Mouse (Mus musculus) liver (tissue): ENCODE data around the gene Noto.

Source experiments
- DNase-seq: peaks from one replicate; pipeline ENCODE4 v3.0.0-alpha.2; 2020; ENCODE audit warnings: mixed read lengths

Gene Noto

GRCm38 (mm10) chr6:85423836-85424379 is at the start of gene Noto:
Noto (plus strand) TSS chr6:85423886.
- DNase-seq = no peak

GRCm38 (mm10) chr6:85373951-85374733 is 49.5 kb upstream of the Noto start, which contains the start of gene Rab11fip5:
Rab11fip5 (minus strand) TSS chr6:85374634.
- no peak for DNase-seq

GRCm38 (mm10) chr6:85374734-85375114 is 49.0 kb upstream of the Noto start:
- DNase-seq = peak; percentile 99

- no peak for DNase-seq
These were observed 46.5 kb upstream of the Noto start for GRCm38 (mm10) chr6:85377066-85377734.

GRCm38 (mm10) chr6:85377876-85378275 is 45.8 kb upstream of the Noto start:
- no peak for DNase-seq

GRCm38 (mm10) chr6:85378629-85379028 is 45.1 kb upstream of the Noto start:
- DNase-seq = no peak

GRCm38 (mm10) chr6:85380201-85380900 is 43.3 kb upstream of the Noto start:
- peak; percentile 78 for DNase-seq

GRCm38 (mm10) chr6:85380901-85381647 is 42.6 kb upstream of the Noto start:
- DNase-seq = peak; percentile 22

GRCm38 (mm10) chr6:85381648-85382020 is 42.1 kb upstream of the Noto start:
- no peak for DNase-seq

- no peak for DNase-seq
These were observed 40.9 kb upstream of the Noto start for GRCm38 (mm10) chr6:85382791-85383190.

GRCm38 (mm10) chr6:85388608-85389007 is 35.1 kb upstream of the Noto start:
- DNase-seq = no peak

GRCm38 (mm10) chr6:85391803-85392202 is 31.9 kb upstream of the Noto start:
- peak; percentile 65 for DNase-seq

- DNase-seq = no peak
These were observed 28.3 kb upstream of the Noto start for GRCm38 (mm10) chr6:85395360-85395759.

- DNase-seq = peak; percentile 31
These were observed 26.5 kb upstream of the Noto start for GRCm38 (mm10) chr6:85397165-85397564.

GRCm38 (mm10) chr6:85399715-85400114 is 24.0 kb upstream of the Noto start:
- no peak for DNase-seq

GRCm38 (mm10) chr6:85402613-85403012 is 21.1 kb upstream of the Noto start:
- no peak for DNase-seq

GRCm38 (mm10) chr6:85403039-85403438 is 20.6 kb upstream of the Noto start:
- DNase-seq = no peak

GRCm38 (mm10) chr6:85409003-85409402 is 14.7 kb upstream of the Noto start:
- no peak for DNase-seq

GRCm38 (mm10) chr6:85410771-85411273 is 12.9 kb upstream of the Noto start:
- DNase-seq = peak; percentile 69

GRCm38 (mm10) chr6:85415829-85416228 is 7.9 kb upstream of the Noto start:
- DNase-seq = no peak

- no peak for DNase-seq
These were observed 4.5 kb upstream of the Noto start for GRCm38 (mm10) chr6:85419150-85419549.

- DNase-seq = no peak
These were observed 7.7 kb downstream of the Noto start for GRCm38 (mm10) chr6:85431274-85431841.
